Mouse (Mus musculus) urinary bladder, adult 2 months (tissue): Measurements from ENCODE around the gene Kcnq2. TPM values are rescaled to one million over a fixed set of nuclear protein-coding genes. Genes with fewer than 3 reads are reported as not detected.

Experiments
- DNase-seq: peaks from one replicate; pipeline ENCODE4 v3.0.0; 2022; ENCODE audit warnings: low spot score
- polyA plus RNA-seq: library from polyadenylated mRNA; depleted of rRNA; stranded (reverse); fragments of >200 nt; gene quantifications from 2 replicates; pipeline ENCODE4 v1.2.3, GENCODE M21; 2012; rRNA removed

The Kcnq2 gene
- polyA plus RNA-seq, 1 experiment = 0.07 TPM

DNA sequence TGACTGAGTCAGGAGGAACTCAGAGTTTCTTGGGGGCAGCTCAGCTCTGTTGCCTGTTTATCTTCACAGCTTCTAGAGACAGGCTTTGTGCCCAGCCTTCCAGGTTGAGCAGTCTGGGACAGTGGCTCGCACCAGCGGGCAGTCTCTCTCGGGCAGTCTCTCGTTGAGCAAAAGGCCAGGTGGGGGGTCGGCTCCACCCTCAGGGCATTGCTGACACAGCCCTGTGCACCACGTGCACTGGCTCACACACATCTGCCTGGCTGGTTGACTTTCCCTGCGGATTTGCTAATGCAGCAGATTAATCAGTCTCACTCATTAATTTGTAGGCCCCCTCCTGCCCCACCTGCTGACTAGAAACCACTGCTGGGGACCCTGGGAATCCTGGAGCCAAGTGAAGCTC lies 93.2 kb downstream of the Kcnq2 start:
- DNase-seq = no peak

- DNase-seq = no peak
Measured at GRCm38 (mm10) chr2:181039356-181039680, 95.8 kb downstream of the Kcnq2 start.

GRCm38 (mm10) chr2:181038644-181039355 lies 96.3 kb downstream of the Kcnq2 start:
- DNase-seq = no peak

- no peak for DNase-seq
Measured at GRCm38 (mm10) chr2:181036561-181036960, 98.5 kb downstream of the Kcnq2 start.

- DNase-seq = no peak
Measured at GRCm38 (mm10) chr2:181035186-181035585, 99.9 kb downstream of the Kcnq2 start.

GRCm38 (mm10) chr2:181033310-181033709 lies 101.8 kb downstream of the Kcnq2 start:
- no peak for DNase-seq

- no peak for DNase-seq
Measured at GRCm38 (mm10) chr2:181032407-181032806, 102.7 kb downstream of the Kcnq2 start.

GRCm38 (mm10) chr2:181031406-181031934 lies 103.6 kb downstream of the Kcnq2 start:
- no peak for DNase-seq

Other genes with a start within 250 kb of the Kcnq2 start
- gene Ythdf1, start 214.4 kb downstream of the Kcnq2 start, polyA plus RNA-seq = 40.2 and 41.6 TPM in 2 replicates
- gene Birc7, start 206.3 kb downstream of the Kcnq2 start, polyA plus RNA-seq = not detected in 2 replicates
- gene Nkain4, start 180.6 kb downstream of the Kcnq2 start, polyA plus RNA-seq = 50.7 and 72.3 TPM in 2 replicates
- gene Arfgap1, start 168.1 kb downstream of the Kcnq2 start, polyA plus RNA-seq = 68.7 and 77.1 TPM in 2 replicates
- gene Col20a1, start 148.8 kb downstream of the Kcnq2 start, polyA plus RNA-seq = 4.1 and 4.5 TPM in 2 replicates
- gene Chrna4, start 91.8 kb downstream of the Kcnq2 start, polyA plus RNA-seq = 0.03 TPM in 2 replicates
- gene Eef1a2, start 21.7 kb upstream of the Kcnq2 start, polyA plus RNA-seq = 0.48 and 0.97 TPM in 2 replicates
- 116 and 147 TPM in 2 replicates for gene Ppdpf, start 51.9 kb upstream of the Kcnq2 start, polyA plus RNA-seq
- gene Ptk6, start 67.5 kb upstream of the Kcnq2 start, polyA plus RNA-seq = 0.04 and 0.07 TPM in 2 replicates
- gene Srms, start 77.9 kb upstream of the Kcnq2 start, polyA plus RNA-seq = 0.49 and 0.51 TPM in 2 replicates
- 0.23 and 0.27 TPM in 2 replicates for gene Fndc11, start 84.7 kb upstream of the Kcnq2 start, polyA plus RNA-seq
- 10.9 and 11.4 TPM in 2 replicates for gene Helz2, start 106.7 kb upstream of the Kcnq2 start, polyA plus RNA-seq
- gene Gmeb2, start 152.7 kb upstream of the Kcnq2 start, polyA plus RNA-seq = 18.1 and 21.0 TPM in 2 replicates
- 1.1 and 1.3 TPM in 2 replicates for gene Stmn3, start 179.2 kb upstream of the Kcnq2 start, polyA plus RNA-seq
- gene Rtel1, start 184.4 kb upstream of the Kcnq2 start, polyA plus RNA-seq = 42.1 and 55.2 TPM in 2 replicates
- gene Zgpat, start 229.6 kb upstream of the Kcnq2 start, polyA plus RNA-seq = 36.7 and 41.9 TPM in 2 replicates
- gene Arfrp1, start 230.1 kb upstream of the Kcnq2 start, polyA plus RNA-seq = 67.5 and 73.0 TPM in 2 replicates
- gene Lime1, start 244.8 kb upstream of the Kcnq2 start, polyA plus RNA-seq = 26.6 and 36.3 TPM in 2 replicates